ENCODE assay signal across 24 mouse cellular contexts in genomic region chr16:7658133-7658532, GRCm38 (mm10).
A peak's percentile ranks its signal among the peaks of the same experiment; 100 is the strongest.
DNase-seq lines count a peak whose midpoint lies in the region; ATAC-seq and TF ChIP-seq lines count a peak whose summit lies in the region.
"Had no signal": no experiment of that assay in that cellular context is flagged by ENCODE, and none has a peak within 500 bp of the region (broad histone marks: within the 10 kb centered on the region; RNA-seq: fewer than 3 reads in every experiment).

No protein-coding gene starts in this region.

- no peaks in the 10 kb centered on the region for H3K9me3 ChIP-seq in forebrain, embryonic 14.5 days (replicated peaks; ENCODE audit: control insufficient read depth, low read length)
- no peaks in the 10 kb centered on the region for H3K9me3 ChIP-seq in forebrain, embryonic 10.5 days
- no peaks in the 10 kb centered on the region for H3K9me3 ChIP-seq in midbrain, embryonic 14.5 days (ENCODE audit: control insufficient read depth, low read length)
- H3K9me3 ChIP-seq in midbrain, postnatal 0 days (ENCODE audit: low read length): no peaks in the 10 kb centered on the region
- H3K9me3 ChIP-seq in midbrain, embryonic 16.5 days (replicated peaks; ENCODE audit: control insufficient read depth, low read length, poor library complexity, severe bottlenecking): no peaks in the 10 kb centered on the region
- H3K9me3 ChIP-seq: forebrain, embryonic 15.5 days; heart, embryonic 13.5 days had no signal

- H3K36me3 ChIP-seq in forebrain, embryonic 14.5 days (ENCODE audit: control insufficient read depth, insufficient read depth, low read length): no peaks in the 10 kb centered on the region
- H3K36me3 ChIP-seq in forebrain, embryonic 10.5 days (replicated peaks): no peaks in the 10 kb centered on the region
- no peaks in the 10 kb centered on the region for H3K36me3 ChIP-seq in midbrain, embryonic 14.5 days (ENCODE audit: control insufficient read depth, insufficient read depth, low read length)
- no peaks in the 10 kb centered on the region for H3K36me3 ChIP-seq in midbrain, postnatal 0 days (ENCODE audit: insufficient read depth, low read length)
- no peaks in the 10 kb centered on the region for H3K36me3 ChIP-seq in midbrain, embryonic 16.5 days (ENCODE audit: control insufficient read depth, insufficient read depth, low read length)
- H3K36me3 ChIP-seq: forebrain, embryonic 15.5 days; G1E; heart, embryonic 13.5 days had no signal

- H3K27me3 ChIP-seq in forebrain, embryonic 14.5 days (replicated peaks; ENCODE audit: control insufficient read depth, insufficient read depth, low read length): no peaks in the 10 kb centered on the region
- H3K27me3 ChIP-seq in forebrain, embryonic 10.5 days (ENCODE audit: poor library complexity, severe bottlenecking): no peaks in the 10 kb centered on the region
- H3K27me3 ChIP-seq in midbrain, embryonic 14.5 days (ENCODE audit: control insufficient read depth, insufficient read depth, low read length): no peaks in the 10 kb centered on the region
- H3K27me3 ChIP-seq in midbrain, postnatal 0 days (ENCODE audit: insufficient read depth, low read length): no peaks in the 10 kb centered on the region
- H3K27me3 ChIP-seq in midbrain, embryonic 16.5 days (ENCODE audit: control insufficient read depth, insufficient read depth, low read depth, low read length): no peaks in the 10 kb centered on the region
- H3K27me3 ChIP-seq: CH12.LX; forebrain, embryonic 15.5 days; heart, embryonic 13.5 days; Patski had no signal

- no peak overlapping the region for H3K4me2 ChIP-seq in forebrain, embryonic 14.5 days (ENCODE audit: low read length)
- H3K4me2 ChIP-seq in midbrain, embryonic 14.5 days (ENCODE audit: low read length): no peak overlapping the region
- no peak overlapping the region for H3K4me2 ChIP-seq in midbrain, postnatal 0 days (ENCODE audit: low read depth, low read length, poor library complexity, severe bottlenecking)
- no peak overlapping the region for H3K4me2 ChIP-seq in midbrain, embryonic 16.5 days (ENCODE audit: low read length)
- H3K4me2 ChIP-seq: forebrain, embryonic 15.5 days; heart, embryonic 13.5 days; hindbrain, embryonic 14.5 days had no signal

- ATAC-seq in forebrain, embryonic 14.5 days: no peak
- no peak for ATAC-seq in midbrain, embryonic 14.5 days (ENCODE audit: low FRiP score, low TSS enrichment)
- no peak for ATAC-seq in midbrain, postnatal 0 days (ENCODE audit: low FRiP score)
- ATAC-seq in midbrain, embryonic 16.5 days: peak; percentile 51; the same call in 1 of the 2 replicates
- ATAC-seq: forebrain, embryonic 15.5 days; hindbrain, postnatal 0 days; Patski had no signal

- H3K4me3 ChIP-seq in forebrain, embryonic 14.5 days (ENCODE audit: low read depth, low read length): no peak overlapping the region
- no peak overlapping the region for H3K4me3 ChIP-seq in forebrain, embryonic 10.5 days
- no peak overlapping the region for H3K4me3 ChIP-seq in midbrain, embryonic 14.5 days (replicated peaks; ENCODE audit: low read depth, low read length)
- no peak overlapping the region for H3K4me3 ChIP-seq in midbrain, postnatal 0 days (ENCODE audit: low read depth, low read length)
- no peak overlapping the region for H3K4me3 ChIP-seq in midbrain, embryonic 16.5 days (ENCODE audit: low read depth, low read length)
- H3K4me3 ChIP-seq: forebrain, embryonic 15.5 days; heart, embryonic 13.5 days had no signal

- H3K27ac ChIP-seq in forebrain, embryonic 14.5 days (ENCODE audit: low read depth, low read length): no peak overlapping the region
- H3K27ac ChIP-seq in forebrain, embryonic 10.5 days: no peak overlapping the region
- H3K27ac ChIP-seq in midbrain, embryonic 14.5 days (replicated peaks; ENCODE audit: low read depth, low read length): no peak overlapping the region
- H3K27ac ChIP-seq in midbrain, postnatal 0 days (ENCODE audit: low read depth, low read length): no peak overlapping the region
- no peak overlapping the region for H3K27ac ChIP-seq in midbrain, embryonic 16.5 days (ENCODE audit: low read length)
- H3K27ac ChIP-seq: forebrain, embryonic 15.5 days; heart, embryonic 13.5 days; hindbrain, embryonic 14.5 days; hindbrain, postnatal 0 days had no signal

- no peak overlapping the region for H3K9ac ChIP-seq in forebrain, embryonic 14.5 days (ENCODE audit: low read length)
- no peak overlapping the region for H3K9ac ChIP-seq in midbrain, embryonic 14.5 days (replicated peaks; ENCODE audit: low read length)
- no peak overlapping the region for H3K9ac ChIP-seq in midbrain, postnatal 0 days (replicated peaks; ENCODE audit: low read length, poor library complexity, severe bottlenecking)
- no peak overlapping the region for H3K9ac ChIP-seq in midbrain, embryonic 16.5 days (ENCODE audit: low read depth, low read length)
- H3K9ac ChIP-seq: forebrain, embryonic 15.5 days; heart, embryonic 13.5 days; hindbrain, embryonic 14.5 days had no signal

- DNase-seq in forebrain, embryonic 14.5 days (ENCODE audit: low spot score): peak; percentile 22
- DNase-seq in forebrain, embryonic 10.5 days (ENCODE audit: extremely low spot score, low spot score): no peak
- DNase-seq in midbrain, embryonic 14.5 days: peak; percentile 76
- no peak for DNase-seq in midbrain, postnatal 0 days (ENCODE audit: low spot score)
- DNase-seq in urinary bladder, postnatal 14 days (ENCODE audit: low spot score): no peak
- no peak for DNase-seq in adrenal gland, postnatal 14 days
- DNase-seq: adrenal gland, postnatal 10 days; cerebellum, adult 11-12 months; cerebellum, adult 8-10 months; cerebellum, postnatal 10 days; cerebellum, postnatal 36 days; embryo, embryonic 11 days; gastrocnemius, postnatal 25 days; heart, adult 18-20 months; heart, postnatal 14 days; heart, postnatal 4 days had no signal

- WGBS in forebrain, embryonic 14.5 days: 26% methylated on average over 9 of the region's 9 CpGs
- 75% methylated on average over 9 of the region's 9 CpGs for WGBS in forebrain, embryonic 10.5 days
- 46% methylated on average over 9 of the region's 9 CpGs for WGBS in midbrain, embryonic 14.5 days
- 44% methylated on average over 9 of the region's 9 CpGs for WGBS in midbrain, postnatal 0 days
- 39% methylated on average over 9 of the region's 9 CpGs for WGBS in midbrain, embryonic 16.5 days

- H3K4me1 ChIP-seq in forebrain, embryonic 14.5 days (ENCODE audit: control insufficient read depth, insufficient read depth, low read length): no peaks in the 10 kb centered on the region; the same call in 1 of the 2 replicates
- peaks cover 10% of the 10 kb centered on the region; the same call in 1 of the 2 replicates for H3K4me1 ChIP-seq in forebrain, embryonic 10.5 days
- H3K4me1 ChIP-seq in midbrain, embryonic 14.5 days (ENCODE audit: control insufficient read depth, insufficient read depth, low read length): 0 out of 2 replicates have a peak, but pooled peaks cover 4% of the 10 kb centered on the region
- no peaks in the 10 kb centered on the region for H3K4me1 ChIP-seq in midbrain, postnatal 0 days (ENCODE audit: insufficient read depth, low read length)
- H3K4me1 ChIP-seq in midbrain, embryonic 16.5 days (ENCODE audit: control insufficient read depth, insufficient read depth, low read length): no peaks in the 10 kb centered on the region
- H3K4me1 ChIP-seq: forebrain, embryonic 15.5 days; heart, embryonic 13.5 days had no signal

- no peak for TF ChIP-seq CTCF in midbrain, postnatal 0 days (IDR thresholded peaks at IDR 0.05)

Comparison
In these comparisons a context has a peak if more than half of its experiments do, and no peak if none do; other contexts are left out.
1. DNase-seq: peak in forebrain, embryonic 14.5 days (single experiment) and midbrain, embryonic 14.5 days (single experiment); none in forebrain, embryonic 10.5 days (single experiment), midbrain, postnatal 0 days (single experiment), urinary bladder, postnatal 14 days (single experiment) and adrenal gland, postnatal 14 days (single experiment).